Mouse (Mus musculus) left cerebral cortex, adult 2 months (tissue): ENCODE results near the gene Chchd1. TPM values are rescaled to one million over a fixed set of nuclear protein-coding genes. Genes with fewer than 3 reads are reported as not detected.

Source experiments
- DNase-seq, 2 experiments: peaks; one replicate each; pipeline ENCODE4 v3.0.0; 2021 to 2022; ENCODE audit warnings: low spot score in 2 of 2, mixed read lengths in 1 of 2; ENCODE audit errors: extremely low spot score in 1 of 2
- H3K27ac ChIP-seq: fragments of 200-600 bp; 2 replicates; pipeline ENCODE4 v1.8.1; 2022
- H3K4me3 ChIP-seq: fragments of 200-600 bp; 2 replicates; pipeline ENCODE4 v1.8.1; 2022
- CTCF ChIP-seq: fragments of 200-600 bp; IDR thresholded peaks from 2 replicates; pipeline ENCODE4 v1.8.1; 2022; ENCODE audit warnings: antibody characterized with exemption, mild to moderate bottlenecking, moderate library complexity
- intact Hi-C: fragments of 180-260 bp; cut with DNase I; formaldehyde crosslinking; loops from one replicate; pipeline ENCODE4 v1.15.1; 2025
- total RNA-seq, 2 experiments: library from RNA; stranded (reverse); gene quantifications; 2 replicates each; pipeline ENCODE4 v1.2.3; 2021

The Chchd1 gene
- total RNA-seq, 2 experiments from 2014 or later, result 47.3 to 48.1 TPM

- intact Hi-C loops, result no loop called here
- TF ChIP-seq CTCF, result no peak
- H3K27ac ChIP-seq, result peak overlapping the region; percentile 97
- peak overlapping the region; percentile 76 for H3K4me3 ChIP-seq
- no peak for DNase-seq
Measured at GRCm38 (mm10) chr14:20733041-20733951, 30.5 kb downstream of the Chchd1 start.

- intact Hi-C loops, result no loop called here
- TF ChIP-seq CTCF, result no peak; the same call in 1 of the 2 replicates
Measured at GRCm38 (mm10) chr14:20733952-20734774, 31.4 kb downstream of the Chchd1 start, which contains the start of gene Ndst2. Gene Ndst2 (minus strand): TSS chr14:20734562.

GRCm38 (mm10) chr14:20735052-20735451, 32.2 kb downstream of the Chchd1 start:
- H3K4me3 ChIP-seq, result peak overlapping the region; percentile 76
- intact Hi-C loops, result no loop called here
- no peak for DNase-seq
- peak overlapping the region; percentile 97 for H3K27ac ChIP-seq
- no peak for TF ChIP-seq CTCF

More at GRCm38 (mm10) chr14:20733952-20734774, 31.4 kb downstream of the Chchd1 start, which contains the start of gene Ndst2:
- H3K4me3 ChIP-seq, result peak within 1 kb of the TSS; percentile 76
- H3K27ac ChIP-seq, result peak within 1 kb of the TSS; percentile 97
- peak; percentile 80 to 83 for DNase-seq

- Histone ChIP-seq H3K27ac (no peak overlapping the region), H3K4me3 (no peak overlapping the region)
- intact Hi-C loops, result no loop called here
- no peak for TF ChIP-seq CTCF
- no peak for DNase-seq
Measured at GRCm38 (mm10) chr14:20735892-20736390, 33.1 kb downstream of the Chchd1 start.

- intact Hi-C loops, result no loop called here
- peak; percentile 37 to 52 for DNase-seq
Measured at GRCm38 (mm10) chr14:20737306-20737705, 34.5 kb downstream of the Chchd1 start.

GRCm38 (mm10) chr14:20738511-20738910, 35.7 kb downstream of the Chchd1 start:
- Histone ChIP-seq H3K27ac (no peak overlapping the region), H3K4me3 (no peak overlapping the region)
- intact Hi-C loops, result no loop called here
- no peak for DNase-seq
- TF ChIP-seq CTCF, result no peak

More at GRCm38 (mm10) chr14:20737306-20737705, 34.5 kb downstream of the Chchd1 start:
- peak; percentile 64 for TF ChIP-seq CTCF
- Histone ChIP-seq H3K27ac (no peak overlapping the region), H3K4me3 (no peak overlapping the region)

- no peak overlapping the region for H3K4me3 ChIP-seq
- intact Hi-C loops, result no loop called here
- H3K27ac ChIP-seq, result no peak overlapping the region
- DNase-seq, result no peak
- no peak for TF ChIP-seq CTCF
Measured at GRCm38 (mm10) chr14:20741301-20741700, 38.5 kb downstream of the Chchd1 start.

GRCm38 (mm10) chr14:20743614-20744013, 40.8 kb downstream of the Chchd1 start:
- no peak overlapping the region for H3K4me3 ChIP-seq
- intact Hi-C loops, result no loop called here
- no peak; the same call in 1 of the 2 replicates for TF ChIP-seq CTCF
- H3K27ac ChIP-seq, result no peak overlapping the region
- no peak for DNase-seq

GRCm38 (mm10) chr14:20746935-20747334, 44.1 kb downstream of the Chchd1 start:
- peak overlapping the region; percentile 64; the same call in 1 of the 2 replicates for H3K27ac ChIP-seq
- no peak overlapping the region for H3K4me3 ChIP-seq
- intact Hi-C loops, result loop anchor here (5.0 kb wide), 2 partner anchors 50 to 270 kb away; no protein-coding TSS in a partner anchor
- TF ChIP-seq CTCF, result peak; percentile 53
- DNase-seq, result no peak

GRCm38 (mm10) chr14:20748388-20748787, 45.6 kb downstream of the Chchd1 start:
- H3K4me3 ChIP-seq, result no peak overlapping the region
- intact Hi-C loops, result loop anchor here (5.0 kb wide), 2 partner anchors 49 to 269 kb away; no protein-coding TSS in a partner anchor
- DNase-seq, result no peak
- TF ChIP-seq CTCF, result no peak
- no peak overlapping the region for H3K27ac ChIP-seq

- intact Hi-C loops, result loop anchor here (5.0 kb wide), 2 partner anchors 48 to 268 kb away; no protein-coding TSS in a partner anchor
- DNase-seq, result no peak
- H3K27ac ChIP-seq, result no peak overlapping the region
- TF ChIP-seq CTCF, result no peak
- no peak overlapping the region for H3K4me3 ChIP-seq
Measured at GRCm38 (mm10) chr14:20749494-20750051, 46.8 kb downstream of the Chchd1 start.
